Mouse (Mus musculus) megakaryocyte, embryonic 14.5 days (primary cell): ENCODE measurements at regions not wholly inside any gene's neighbourhood (a gene's known extent, or its start where the extent isn't known, plus 50 kb on each side); places are given as distances from the start of the nearest gene placed in this dataset.

Experiments
- FLI1 ChIP-seq: IDR thresholded peaks from 2 replicates; pipeline ENCODE4 v1.6.1; 2012; ENCODE audit warnings: low read length, inconsistent platforms, mixed read lengths
- GATA1 ChIP-seq: IDR thresholded peaks from 3 replicates; pipeline ENCODE4 v1.6.1; 2012; ENCODE audit warnings: mixed read lengths, low read length, inconsistent platforms, borderline replicate concordance

GRCm38 (mm10) chr2:166290826-166291225, 135.4 kb upstream of the Sulf2 start:
- TF ChIP-seq GATA1 (no peak), FLI1 (no peak)
